Mouse (Mus musculus) small intestine, adult 2 months (tissue): ENCODE data around the gene Far1. TPM values are rescaled to one million over a fixed set of nuclear protein-coding genes. Genes with fewer than 3 reads are reported as not detected.

Source experiments
- H3K27ac ChIP-seq: fragments of 200-500 bp; 2 replicates; pipeline ENCODE4 v1.5.1; 2012; ENCODE audit warnings: low read depth, low read length, control low read depth, inconsistent platforms; ENCODE audit not compliant: insufficient read depth
- H3K27me3 ChIP-seq: fragments of 200-500 bp; 2 replicates; pipeline ENCODE4 v1.6.1; 2012; ENCODE audit warnings: mild to moderate bottlenecking, moderate library complexity, low read length, inconsistent platforms; ENCODE audit not compliant: control insufficient read depth, insufficient read depth
- H3K36me3 ChIP-seq: fragments of 200-500 bp; 2 replicates; pipeline ENCODE4 v1.6.1; 2012; ENCODE audit warnings: mild to moderate bottlenecking, low read length, control low read depth, inconsistent platforms; ENCODE audit not compliant: control insufficient read depth, insufficient read depth
- H3K4me1 ChIP-seq: fragments of 200-500 bp; 2 replicates; pipeline ENCODE4 v1.6.1; 2012; ENCODE audit warnings: low read length, inconsistent platforms, mixed read lengths; ENCODE audit not compliant: control insufficient read depth, insufficient read depth, insufficient read length
- H3K4me3 ChIP-seq: fragments of 200-500 bp; 2 replicates; pipeline ENCODE4 v1.5.1; 2012; ENCODE audit warnings: low read depth, mild to moderate bottlenecking, control low read depth, inconsistent platforms, low read length, moderate library complexity
- CTCF ChIP-seq: fragments of 200-500 bp; IDR thresholded peaks from 2 replicates; pipeline ENCODE4 v1.5.1; 2012; ENCODE audit warnings: low read depth, mild to moderate bottlenecking, control low read depth, inconsistent platforms, low read length, moderate library complexity, mixed read lengths; ENCODE audit not compliant: insufficient replicate concordance, insufficient read length; ENCODE audit errors: extremely low read depth
- POLR2A ChIP-seq: fragments of 200-500 bp; IDR thresholded peaks from 2 replicates; pipeline ENCODE4 v1.6.1; 2012; ENCODE audit warnings: low read depth, mild to moderate bottlenecking, control low read depth, inconsistent platforms, low read length, moderate library complexity
- WGBS: fragments of 180-500 bp; shearing (Covaris S2); methylation state at CpG from one replicate; pipeline ENCODE4 v1.1.7; 2018; 5-methylcytosine and 5-hydroxymethylcytosine counted together
- polyA plus RNA-seq: library from polyadenylated mRNA; depleted of rRNA; stranded (reverse); fragments of >200 nt; gene quantifications from 2 replicates; pipeline ENCODE4 v1.2.3, GENCODE M21; 2012; rRNA removed

Gene Far1
- polyA plus RNA-seq, 1 experiment = 0.51 TPM

DNA sequence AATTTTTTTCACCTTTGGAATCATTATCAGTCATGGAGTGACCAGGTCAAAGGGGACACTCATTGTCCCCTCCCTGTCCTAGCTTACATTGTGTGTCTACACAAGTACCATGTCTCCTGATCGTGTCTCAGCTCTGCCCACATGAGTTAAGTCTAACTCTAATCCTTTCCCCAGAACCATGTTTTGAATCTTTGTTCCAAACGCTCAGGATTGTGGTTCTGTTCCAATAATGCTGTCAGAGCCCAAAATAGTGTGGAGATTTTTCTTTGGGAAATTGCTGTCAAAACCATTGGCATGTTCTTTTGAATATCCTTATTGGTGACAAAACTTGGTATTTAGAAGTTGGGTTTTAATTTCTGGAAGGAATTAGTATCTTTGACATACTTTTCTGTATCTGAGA is 105.5 kb downstream of the Far1 start:
- Histone ChIP-seq H3K36me3 (no peaks in the 10 kb centered on the region), H3K27ac (no peak overlapping the region), H3K27me3 (no peaks in the 10 kb centered on the region), H3K4me3 (no peak overlapping the region), H3K4me1 (no peaks in the 10 kb centered on the region)
- 81% methylated on average over 2 of the region's 2 CpGs for WGBS
- TF ChIP-seq POLR2A = no peak
- TF ChIP-seq CTCF = no peak

DNA sequence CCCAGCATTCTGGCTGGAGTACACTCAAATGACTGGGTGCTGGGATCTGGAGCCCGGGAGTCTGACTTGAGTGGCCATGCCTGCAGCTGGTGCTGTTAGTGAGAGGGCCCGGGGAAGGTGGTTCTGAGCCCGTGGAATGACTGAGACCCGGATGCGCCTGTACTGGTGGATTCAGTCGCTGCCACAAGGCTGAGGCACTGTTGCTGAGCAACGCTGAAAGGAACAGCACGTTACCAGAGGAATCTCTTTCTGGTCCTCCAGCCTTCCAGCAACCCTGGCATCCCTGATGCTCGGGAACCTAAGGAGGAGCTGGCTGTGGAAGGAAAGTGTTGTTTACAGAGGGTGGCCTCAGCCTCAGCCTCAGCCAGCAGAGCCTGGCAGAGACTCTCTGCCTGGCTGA is 106.1 kb downstream of the Far1 start:
- Histone ChIP-seq H3K27me3 (no peaks in the 10 kb centered on the region), H3K27ac (no peak overlapping the region), H3K4me3 (no peak overlapping the region), H3K36me3 (no peaks in the 10 kb centered on the region), H3K4me1 (no peaks in the 10 kb centered on the region)
- WGBS = 75% methylated on average over 9 of the region's 9 CpGs
- no peak for TF ChIP-seq CTCF
- no peak for TF ChIP-seq POLR2A

Other genes starting within 250 kb of the Far1 start
- gene Btbd10, start 144.4 kb upstream of the Far1 start, polyA plus RNA-seq = 2.0 and 2.9 TPM in 2 replicates
- not detected in 2 replicates for gene Pth, start 125.3 kb upstream of the Far1 start, polyA plus RNA-seq